Mouse (Mus musculus) kidney, adult 2 months (tissue): ENCODE measurements around the gene Bbs10.

Source experiments
- CTCF ChIP-seq: fragments of 200-500 bp; conservative IDR thresholded peaks from 2 replicates; pipeline ENCODE4 v1.5.1; 2011; ENCODE audit warnings: low read depth, mild to moderate bottlenecking, control low read depth, low read length, moderate library complexity, mixed read lengths; ENCODE audit not compliant: insufficient read depth, insufficient read length
- POLR2A ChIP-seq: fragments of 200-500 bp; IDR thresholded peaks from one replicate; pipeline ENCODE4 v1.6.1; 2011; ENCODE audit warnings: low read depth, low read length, control low read depth

DNA sequence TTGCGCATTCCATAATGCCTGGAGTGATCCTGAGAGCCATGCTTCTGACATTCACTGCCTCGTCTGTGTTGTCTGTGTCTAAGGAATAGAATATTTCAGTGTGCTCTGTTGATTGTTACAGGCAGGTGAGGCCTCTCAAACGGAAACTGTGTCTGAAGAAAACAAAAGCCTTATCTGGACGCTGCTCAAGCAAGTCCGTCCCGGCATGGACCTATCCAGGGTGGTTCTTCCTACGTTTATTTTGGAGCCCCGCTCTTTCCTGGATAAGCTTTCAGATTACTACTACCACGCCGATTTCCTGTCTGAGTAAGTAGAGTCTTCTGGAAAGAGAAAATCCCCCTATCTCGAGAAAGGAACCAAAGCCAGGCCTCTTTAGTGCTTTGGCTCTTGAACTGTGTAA lies 25.6 kb upstream of the Bbs10 start:
- TF ChIP-seq CTCF (no peak), POLR2A (no peak)
